Mouse (Mus musculus): ENCODE results near the gene Tmem218. TPM values are rescaled to one million over a fixed set of nuclear protein-coding genes. Genes with fewer than 3 reads are reported as not detected.
A peak's percentile ranks its signal among the peaks of the same experiment; 100 is the strongest.

Gene Tmem218
- polyA plus RNA-seq, 1 experiment from 2014 or later: 11.0 TPM

GRCm38 (mm10) chr9:37245810-37246209 is 37.8 kb downstream of the Tmem218 start:
- Histone ChIP-seq H3K36me3 (ENCODE audit: control insufficient read depth, insufficient read depth) (no peaks in the 10 kb centered on the region), H3K4me1 (replicated peaks; ENCODE audit: control insufficient read depth, insufficient read depth, low read length) (peaks cover 5% of the 10 kb centered on the region; the same call in 1 of the 2 replicates), H3K4me2 (ENCODE audit: low read length) (no peak overlapping the region), H3K27ac (ENCODE audit: low read length) (no peak overlapping the region), H3K4me3 (replicated peaks; ENCODE audit: low read length) (no peak overlapping the region), H3K9me3 (ENCODE audit: control insufficient read depth, low read length) (no peaks in the 10 kb centered on the region), H3K27me3 (replicated peaks; ENCODE audit: control insufficient read depth, insufficient read depth, low read length) (no peaks in the 10 kb centered on the region), H3K9ac (replicated peaks; ENCODE audit: low read depth, low read length) (no peak overlapping the region)
- no peak for ATAC-seq
- WGBS: 100% methylated on average over 1 of the region's 1 CpGs

GRCm38 (mm10) chr9:37247429-37247828 is 39.4 kb downstream of the Tmem218 start:
- no peaks in the 10 kb centered on the region for H3K9me3 ChIP-seq (ENCODE audit: control insufficient read depth, low read length)
- no peaks in the 10 kb centered on the region for H3K36me3 ChIP-seq (ENCODE audit: control insufficient read depth, insufficient read depth)
- no peak overlapping the region for H3K4me2 ChIP-seq (ENCODE audit: low read length)
- H3K4me1 ChIP-seq (replicated peaks; ENCODE audit: control insufficient read depth, insufficient read depth, low read length): peaks cover 5% of the 10 kb centered on the region; the same call in 1 of the 2 replicates
- no peak for ATAC-seq
- no peak overlapping the region for H3K9ac ChIP-seq (replicated peaks; ENCODE audit: low read depth, low read length)
- no peaks in the 10 kb centered on the region for H3K27me3 ChIP-seq (replicated peaks; ENCODE audit: control insufficient read depth, insufficient read depth, low read length)
- no peak overlapping the region for H3K4me3 ChIP-seq (replicated peaks; ENCODE audit: low read length)
- H3K27ac ChIP-seq (ENCODE audit: low read length): no peak overlapping the region

GRCm38 (mm10) chr9:37248381-37248906 is 40.4 kb downstream of the Tmem218 start:
- Histone ChIP-seq H3K36me3 (ENCODE audit: control insufficient read depth, insufficient read depth) (no peaks in the 10 kb centered on the region), H3K9me3 (ENCODE audit: control insufficient read depth, low read length) (no peaks in the 10 kb centered on the region), H3K9ac (replicated peaks; ENCODE audit: low read depth, low read length) (no peak overlapping the region), H3K4me3 (replicated peaks; ENCODE audit: low read length) (no peak overlapping the region), H3K27ac (ENCODE audit: low read length) (no peak overlapping the region; the same call in 1 of the 2 replicates), H3K4me2 (ENCODE audit: low read length) (no peak overlapping the region), H3K27me3 (replicated peaks; ENCODE audit: control insufficient read depth, insufficient read depth, low read length) (no peaks in the 10 kb centered on the region), H3K4me1 (replicated peaks; ENCODE audit: control insufficient read depth, insufficient read depth, low read length) (peaks cover 5% of the 10 kb centered on the region; the same call in 1 of the 2 replicates)
- WGBS: 38% methylated on average over 3 of the region's 3 CpGs
- peak; percentile 86 for ATAC-seq

- Histone ChIP-seq H3K27me3 (replicated peaks; ENCODE audit: control insufficient read depth, insufficient read depth, low read length) (no peaks in the 10 kb centered on the region), H3K4me1 (replicated peaks; ENCODE audit: control insufficient read depth, insufficient read depth, low read length) (peaks cover 10% of the 10 kb centered on the region), H3K27ac (ENCODE audit: low read length) (no peak overlapping the region), H3K4me2 (ENCODE audit: low read length) (no peak overlapping the region), H3K9ac (replicated peaks; ENCODE audit: low read depth, low read length) (no peak overlapping the region), H3K9me3 (ENCODE audit: control insufficient read depth, low read length) (no peaks in the 10 kb centered on the region), H3K4me3 (replicated peaks; ENCODE audit: low read length) (no peak overlapping the region), H3K36me3 (ENCODE audit: control insufficient read depth, insufficient read depth) (no peaks in the 10 kb centered on the region)
- 93% methylated on average over 3 of the region's 3 CpGs for WGBS
- ATAC-seq: no peak
These were observed 42.0 kb downstream of the Tmem218 start for GRCm38 (mm10) chr9:37249976-37250375.

GRCm38 (mm10) chr9:37250631-37251030 is 42.6 kb downstream of the Tmem218 start:
- H3K36me3 ChIP-seq (ENCODE audit: control insufficient read depth, insufficient read depth): no peaks in the 10 kb centered on the region
- no peaks in the 10 kb centered on the region for H3K27me3 ChIP-seq (replicated peaks; ENCODE audit: control insufficient read depth, insufficient read depth, low read length)
- ATAC-seq: no peak
- H3K27ac ChIP-seq (ENCODE audit: low read length): no peak overlapping the region
- peaks cover 17% of the 10 kb centered on the region for H3K4me1 ChIP-seq (replicated peaks; ENCODE audit: control insufficient read depth, insufficient read depth, low read length)
- WGBS: 90% methylated on average over 6 of the region's 6 CpGs
- no peak overlapping the region for H3K9ac ChIP-seq (replicated peaks; ENCODE audit: low read depth, low read length)
- H3K9me3 ChIP-seq (ENCODE audit: control insufficient read depth, low read length): no peaks in the 10 kb centered on the region
- no peak overlapping the region for H3K4me2 ChIP-seq (ENCODE audit: low read length)
- no peak overlapping the region for H3K4me3 ChIP-seq (replicated peaks; ENCODE audit: low read length)

- Histone ChIP-seq H3K4me1 (replicated peaks; ENCODE audit: control insufficient read depth, insufficient read depth, low read length) (peaks cover 15% of the 10 kb centered on the region), H3K9me3 (ENCODE audit: control insufficient read depth, low read length) (no peaks in the 10 kb centered on the region), H3K9ac (replicated peaks; ENCODE audit: low read depth, low read length) (no peak overlapping the region), H3K4me2 (ENCODE audit: low read length) (peak overlapping the region; percentile 87), H3K36me3 (ENCODE audit: control insufficient read depth, insufficient read depth) (no peaks in the 10 kb centered on the region), H3K27ac (ENCODE audit: low read length) (no peak overlapping the region), H3K27me3 (replicated peaks; ENCODE audit: control insufficient read depth, insufficient read depth, low read length) (no peaks in the 10 kb centered on the region), H3K4me3 (replicated peaks; ENCODE audit: low read length) (peak overlapping the region; percentile 43)
- no peak for ATAC-seq
- 27% methylated on average over 6 of the region's 6 CpGs for WGBS
These were observed 46.6 kb downstream of the Tmem218 start for GRCm38 (mm10) chr9:37254531-37255110.

GRCm38 (mm10) chr9:37255149-37255888 is 47.3 kb downstream of the Tmem218 start, which contains the start of gene Slc37a2:
Gene Slc37a2, minus strand, starts transcription at chr9:37255738.
- ATAC-seq: peak; percentile 96
- Histone ChIP-seq H3K27me3 (replicated peaks; ENCODE audit: control insufficient read depth, insufficient read depth, low read length) (no peaks in the 10 kb centered on the region), H3K4me2 (ENCODE audit: low read length) (peak within 1 kb of the TSS; percentile 87), H3K36me3 (ENCODE audit: control insufficient read depth, insufficient read depth) (no peaks in the 10 kb centered on the region), H3K9ac (replicated peaks; ENCODE audit: low read depth, low read length) (peak within 1 kb of the TSS; percentile 48), H3K4me1 (replicated peaks; ENCODE audit: control insufficient read depth, insufficient read depth, low read length) (peaks cover 15% of the 10 kb centered on the region), H3K4me3 (replicated peaks; ENCODE audit: low read length) (peak within 1 kb of the TSS; percentile 43), H3K9me3 (ENCODE audit: control insufficient read depth, low read length) (no peaks in the 10 kb centered on the region), H3K27ac (ENCODE audit: low read length) (peak within 1 kb of the TSS; percentile 69)
- 2% methylated on average over 38 of the region's 38 CpGs for WGBS

GRCm38 (mm10) chr9:37255889-37256225 is 47.8 kb downstream of the Tmem218 start:
- H3K36me3 ChIP-seq (ENCODE audit: control insufficient read depth, insufficient read depth): no peaks in the 10 kb centered on the region
- H3K4me2 ChIP-seq (ENCODE audit: low read length): peak overlapping the region; percentile 87
- no peaks in the 10 kb centered on the region for H3K27me3 ChIP-seq (replicated peaks; ENCODE audit: control insufficient read depth, insufficient read depth, low read length)
- H3K9ac ChIP-seq (replicated peaks; ENCODE audit: low read depth, low read length): no peak overlapping the region
- H3K27ac ChIP-seq (ENCODE audit: low read length): no peak overlapping the region
- peak overlapping the region; percentile 43 for H3K4me3 ChIP-seq (replicated peaks; ENCODE audit: low read length)
- no peaks in the 10 kb centered on the region for H3K9me3 ChIP-seq (ENCODE audit: control insufficient read depth, low read length)
- ATAC-seq: peak; percentile 56
- WGBS: 30% methylated on average over 7 of the region's 7 CpGs
- H3K4me1 ChIP-seq (replicated peaks; ENCODE audit: control insufficient read depth, insufficient read depth, low read length): peaks cover 15% of the 10 kb centered on the region

- H3K4me1 ChIP-seq (replicated peaks; ENCODE audit: control insufficient read depth, insufficient read depth, low read length): no peaks in the 10 kb centered on the region
- H3K9me3 ChIP-seq (ENCODE audit: control insufficient read depth, low read length): no peaks in the 10 kb centered on the region
- no peak overlapping the region for H3K4me3 ChIP-seq (replicated peaks; ENCODE audit: low read length)
- H3K4me2 ChIP-seq (ENCODE audit: low read length): no peak overlapping the region
- no peaks in the 10 kb centered on the region for H3K27me3 ChIP-seq (replicated peaks; ENCODE audit: control insufficient read depth, insufficient read depth, low read length)
- H3K9ac ChIP-seq (replicated peaks; ENCODE audit: low read depth, low read length): no peak overlapping the region
- no peaks in the 10 kb centered on the region for H3K36me3 ChIP-seq (ENCODE audit: control insufficient read depth, insufficient read depth)
- ATAC-seq: no peak
- 89% methylated on average over 2 of the region's 2 CpGs for WGBS
- H3K27ac ChIP-seq (ENCODE audit: low read length): no peak overlapping the region
These were observed 58.6 kb downstream of the Tmem218 start for GRCm38 (mm10) chr9:37266622-37267021.
